Mouse (Mus musculus) forebrain, embryonic 15.5 days (tissue): ENCODE measurements around the gene Fam229a. TPM values are rescaled to one million over a fixed set of nuclear protein-coding genes. Genes with fewer than 3 reads are reported as not detected.

ENCODE experiments used
- polyA plus RNA-seq: library from polyadenylated mRNA; unstranded; fragments of >200 nt; fragmentation: Nextera tagmentation; extraction: Ambion mirVana; gene quantifications from 2 replicates; pipeline ENCODE4 v1.2.1, GENCODE M21; 2015

The Fam229a gene
- polyA plus RNA-seq, 1 experiment from 2014 or later, result not detected

Other genes starting within 250 kb of the Fam229a start
- 4.1 and 4.5 TPM in 2 replicates for gene C77080, start 229.8 kb upstream of the Fam229a start, polyA plus RNA-seq
- 0.13 and 0.36 TPM in 2 replicates for gene Sync, start 203.6 kb upstream of the Fam229a start, polyA plus RNA-seq
- 434 and 436 TPM in 2 replicates for gene Rbbp4, start 155.8 kb upstream of the Fam229a start, polyA plus RNA-seq
- 28.7 and 29.1 TPM in 2 replicates for gene Zbtb8os, start 155.5 kb upstream of the Fam229a start, polyA plus RNA-seq
- 16.1 and 17.8 TPM in 2 replicates for gene Zbtb8a, start 113.1 kb upstream of the Fam229a start, polyA plus RNA-seq
- 7.3 and 7.5 TPM in 2 replicates for gene Zbtb8b, start 50.3 kb upstream of the Fam229a start, polyA plus RNA-seq
- gene Bsdc1, start 29.6 kb upstream of the Fam229a start, polyA plus RNA-seq, result 41.6 and 42.7 TPM in 2 replicates
- 0.34 TPM in 1 of 2 replicates, not detected in the other for gene Tssk3, start 168 bp upstream of the Fam229a start, polyA plus RNA-seq
- 2,102 and 2,181 TPM in 2 replicates for gene Marcksl1, start 22.4 kb downstream of the Fam229a start, polyA plus RNA-seq
- 119 and 130 TPM in 2 replicates for gene Hdac1, start 51.5 kb downstream of the Fam229a start, polyA plus RNA-seq
- gene Lck, start 82.5 kb downstream of the Fam229a start, polyA plus RNA-seq, result 7.6 and 9.2 TPM in 2 replicates
- gene Fam167b, start 87.4 kb downstream of the Fam229a start, polyA plus RNA-seq, result 0.25 and 0.41 TPM in 2 replicates
- gene Eif3i, start 109.5 kb downstream of the Fam229a start, polyA plus RNA-seq, result 223 and 225 TPM in 2 replicates
- 160 and 165 TPM in 2 replicates for gene Tmem234, start 109.5 kb downstream of the Fam229a start, polyA plus RNA-seq
- gene Dcdc2b, start 123.1 kb downstream of the Fam229a start, polyA plus RNA-seq, result 3.5 and 3.7 TPM in 2 replicates
- gene Iqcc, start 127.9 kb downstream of the Fam229a start, polyA plus RNA-seq, result 31.4 and 32.5 TPM in 2 replicates
- gene Ccdc28b, start 132.8 kb downstream of the Fam229a start, polyA plus RNA-seq, result 119 and 124 TPM in 2 replicates
- gene Txlna, start 149.9 kb downstream of the Fam229a start, polyA plus RNA-seq, result 64.7 and 68.3 TPM in 2 replicates
- gene Kpna6, start 181.6 kb downstream of the Fam229a start, polyA plus RNA-seq, result 14.7 and 17.5 TPM in 2 replicates
- gene Tmem39b, start 205.6 kb downstream of the Fam229a start, polyA plus RNA-seq, result 19.4 and 19.6 TPM in 2 replicates